Mouse (Mus musculus): ENCODE measurements around the gene Slc5a12.

DNA sequence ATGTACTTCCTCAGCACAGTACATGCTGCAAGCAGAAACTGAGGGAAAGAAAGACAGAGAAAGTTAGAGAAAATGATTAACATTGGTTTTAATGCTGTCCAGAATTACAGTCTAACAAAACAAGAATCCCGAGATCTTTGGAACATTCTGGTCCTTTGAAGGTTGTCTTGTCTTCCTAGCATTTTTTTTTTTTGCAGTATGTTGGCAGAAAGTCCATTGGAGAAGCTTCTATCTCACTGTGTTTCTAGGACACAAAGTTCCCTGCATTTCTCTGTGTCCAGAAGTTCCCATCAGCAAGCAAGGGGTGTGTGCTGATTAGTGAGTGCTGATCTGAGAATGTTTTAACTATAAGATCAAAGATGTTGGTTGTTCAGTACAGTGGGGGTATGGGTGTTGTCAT, 7.1 kb upstream of the Slc5a12 start:
- TF ChIP-seq POLR2A (IDR thresholded peaks at IDR 0.05; ENCODE audit: extremely low read depth, insufficient read depth, low read length) = no peak
- no peak for TF ChIP-seq CTCF (IDR thresholded peaks at IDR 0.05; ENCODE audit: low read depth, low read length)

All from liver, adult 2 months (tissue).